Mouse (Mus musculus): Measurements from ENCODE around the gene Kdm5a.

Gene Kdm5a

DNA sequence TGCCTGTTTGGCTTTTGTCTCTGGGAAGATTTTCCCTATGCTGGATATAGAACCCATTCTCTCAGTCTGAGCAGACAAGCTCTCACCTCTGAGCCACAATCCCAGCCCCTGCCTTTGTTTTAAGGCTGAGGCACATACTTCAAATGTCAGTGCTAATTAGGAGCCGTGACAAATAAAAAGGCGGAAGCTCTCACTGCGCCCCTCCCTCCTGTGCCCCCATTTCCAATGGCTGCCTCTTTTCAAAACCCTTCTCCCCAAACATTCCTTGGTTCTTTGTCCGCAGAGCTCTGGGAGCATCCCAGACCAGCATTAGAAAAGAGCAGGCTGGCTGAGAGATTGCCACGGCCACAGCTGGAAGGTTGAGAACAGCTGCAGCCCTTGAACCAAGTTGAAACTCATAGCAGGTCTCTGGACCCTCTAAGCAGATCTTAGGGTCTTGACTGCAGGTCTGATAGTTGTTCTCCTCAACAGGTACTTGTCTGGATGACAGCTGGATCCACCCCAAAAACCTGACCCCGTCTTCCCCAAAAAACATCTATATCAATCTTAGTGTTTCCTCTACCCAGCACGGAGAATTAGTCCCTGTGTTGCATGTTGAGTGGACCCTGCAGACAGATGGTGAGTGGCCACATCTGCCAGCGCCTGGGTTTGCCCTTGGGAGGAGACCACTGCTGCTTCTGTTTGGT, 108.7 kb downstream of the Kdm5a start:
- no peak for DNase-seq (ENCODE audit: low spot score)

DNA sequence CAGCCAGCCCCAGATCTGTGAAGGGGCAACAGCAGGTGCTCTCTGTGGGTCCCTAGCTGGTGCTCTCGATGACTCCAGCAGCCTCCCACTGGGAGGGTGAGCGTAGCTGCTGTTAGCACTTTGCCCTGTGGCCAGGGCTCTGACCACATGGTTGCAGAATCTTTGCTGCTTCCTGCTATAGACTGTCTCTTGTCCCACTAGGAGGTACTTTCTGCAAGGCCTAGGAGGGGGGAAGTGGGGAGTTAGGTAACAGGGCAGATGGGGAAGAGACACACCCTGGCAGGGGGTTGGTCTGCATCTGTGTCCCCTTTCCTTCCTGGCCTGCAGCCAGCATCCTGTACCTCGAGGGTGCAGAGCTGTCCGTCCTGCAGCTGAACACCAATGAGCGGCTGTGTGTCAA, 109.5 kb downstream of the Kdm5a start:
- no peak for DNase-seq (ENCODE audit: low spot score)

GRCm38 (mm10) chr6:120475288-120475687, 111.4 kb downstream of the Kdm5a start:
- no peak for DNase-seq (ENCODE audit: low spot score)

DNA sequence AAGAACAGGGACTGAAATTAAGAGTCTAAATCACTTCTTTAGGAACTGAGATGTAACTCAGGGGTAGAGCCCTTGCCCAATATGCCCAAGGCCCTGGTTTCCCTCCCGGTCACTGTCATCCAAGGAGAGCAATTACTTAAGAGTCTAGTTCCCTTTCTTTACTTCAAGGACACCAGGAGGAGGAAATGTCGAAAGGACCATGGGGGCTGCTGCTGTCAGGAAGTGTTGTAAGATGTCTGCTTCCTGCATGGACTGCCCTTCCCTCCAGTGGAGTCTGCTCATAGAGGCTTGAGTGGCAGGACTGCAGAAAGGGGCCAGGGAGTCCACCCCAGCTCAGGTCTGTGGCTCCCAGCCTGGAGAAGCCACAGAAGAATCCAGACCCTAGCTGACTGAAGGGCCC, 115.4 kb downstream of the Kdm5a start:
- no peak for DNase-seq (ENCODE audit: low spot score)

DNA sequence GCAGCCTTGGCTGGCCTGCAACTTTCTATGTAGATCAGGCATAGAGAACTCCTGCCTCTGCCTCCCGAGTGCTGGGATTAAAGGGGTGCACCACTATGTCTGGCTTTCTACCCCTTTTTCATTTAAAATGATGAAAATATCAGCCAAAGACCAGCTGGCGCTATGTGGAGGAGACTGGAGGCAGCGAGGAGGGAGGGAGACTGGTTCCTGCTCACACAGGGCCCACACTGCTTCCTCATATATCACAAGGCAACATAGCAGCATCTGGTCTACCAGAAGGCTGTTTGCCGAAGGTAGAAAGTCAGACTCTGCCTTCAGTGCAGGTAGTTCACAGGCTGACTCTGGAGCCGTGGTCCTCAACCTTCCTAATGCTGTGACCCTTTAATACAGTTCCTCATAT, 116.4 kb downstream of the Kdm5a start:
- no peak for DNase-seq (ENCODE audit: low spot score)

GRCm38 (mm10) chr6:120481538-120481937, 117.6 kb downstream of the Kdm5a start:
- no peak for DNase-seq (ENCODE audit: low spot score)

- DNase-seq (ENCODE audit: low spot score), result no peak
Observed at GRCm38 (mm10) chr6:120482021-120482420, 118.1 kb downstream of the Kdm5a start.

DNA sequence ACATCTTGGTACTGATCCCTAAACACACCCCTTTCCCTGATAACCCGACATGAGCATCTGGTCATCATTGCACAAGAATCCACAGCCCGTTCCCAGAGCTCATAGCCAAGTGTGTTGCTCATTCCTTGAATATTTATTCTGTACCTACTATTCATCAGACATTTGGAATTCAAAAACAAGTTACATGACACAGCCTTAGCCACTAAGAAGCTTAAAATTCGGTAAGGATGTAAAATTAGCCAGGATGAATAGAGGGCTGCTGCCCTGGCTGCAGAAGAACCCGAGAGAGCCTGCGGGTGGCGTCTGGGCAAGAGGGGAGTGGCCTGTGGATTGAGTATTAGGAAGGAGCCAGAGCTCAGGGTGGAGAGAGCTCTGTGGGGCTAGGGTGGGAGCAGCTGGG, 118.8 kb downstream of the Kdm5a start:
- no peak for DNase-seq (ENCODE audit: low spot score)

- no peak for DNase-seq (ENCODE audit: low spot score)
Observed at GRCm38 (mm10) chr6:120483211-120483626, 119.3 kb downstream of the Kdm5a start.

- no peak for DNase-seq (ENCODE audit: low spot score)
Observed at GRCm38 (mm10) chr6:120485038-120485437, 121.1 kb downstream of the Kdm5a start.

DNA sequence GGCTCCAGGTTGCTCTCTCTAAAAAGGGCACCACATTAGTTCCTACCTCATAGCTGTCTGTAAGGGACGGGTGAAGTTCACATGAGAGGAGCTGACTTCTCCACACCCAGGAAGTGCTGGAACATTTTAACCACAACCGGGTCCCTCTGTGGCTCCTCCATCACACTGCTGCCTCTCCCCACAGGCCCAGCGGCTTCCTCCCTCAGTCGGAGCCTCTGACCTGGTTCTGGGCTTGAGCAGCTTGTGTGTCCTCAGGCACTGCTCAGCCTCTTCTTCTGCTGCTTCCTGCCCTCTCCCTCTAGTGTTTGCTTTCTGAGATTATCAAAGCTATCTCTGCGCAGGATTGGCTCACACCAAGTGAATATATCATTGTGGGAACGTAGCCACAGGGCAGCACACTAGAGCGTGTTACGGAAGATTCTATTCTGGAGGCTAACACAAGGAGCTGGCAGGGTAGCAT, 122.2 kb downstream of the Kdm5a start:
- DNase-seq (ENCODE audit: low spot score), result no peak

DNA sequence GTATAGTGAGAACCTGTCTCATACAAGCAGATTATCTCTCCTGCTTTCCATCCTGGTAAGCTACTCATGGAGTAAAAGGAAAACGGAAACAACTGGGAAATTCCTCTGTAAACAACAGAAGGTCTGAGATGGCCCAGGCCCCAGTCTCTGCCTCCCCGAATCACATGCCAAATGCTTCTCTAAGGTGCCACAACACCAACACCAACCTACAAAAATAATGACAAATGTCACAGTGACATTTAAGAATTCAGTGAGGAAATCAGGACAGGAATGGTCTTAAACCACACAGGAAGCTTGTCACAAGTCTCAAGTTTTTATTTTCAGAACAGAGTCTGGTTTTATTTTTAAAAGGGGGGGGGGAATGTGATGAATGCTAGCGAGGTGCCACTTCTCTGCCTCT, 124.7 kb downstream of the Kdm5a start:
- DNase-seq (ENCODE audit: low spot score), result no peak

- DNase-seq (ENCODE audit: low spot score), result no peak
Observed at GRCm38 (mm10) chr6:120489461-120489860, 125.5 kb downstream of the Kdm5a start.

GRCm38 (mm10) chr6:120491064-120491463, 127.1 kb downstream of the Kdm5a start:
- DNase-seq (ENCODE audit: low spot score), result no peak

- no peak for DNase-seq (ENCODE audit: low spot score)
Observed at GRCm38 (mm10) chr6:120491862-120492498, 128.1 kb downstream of the Kdm5a start.

DNA sequence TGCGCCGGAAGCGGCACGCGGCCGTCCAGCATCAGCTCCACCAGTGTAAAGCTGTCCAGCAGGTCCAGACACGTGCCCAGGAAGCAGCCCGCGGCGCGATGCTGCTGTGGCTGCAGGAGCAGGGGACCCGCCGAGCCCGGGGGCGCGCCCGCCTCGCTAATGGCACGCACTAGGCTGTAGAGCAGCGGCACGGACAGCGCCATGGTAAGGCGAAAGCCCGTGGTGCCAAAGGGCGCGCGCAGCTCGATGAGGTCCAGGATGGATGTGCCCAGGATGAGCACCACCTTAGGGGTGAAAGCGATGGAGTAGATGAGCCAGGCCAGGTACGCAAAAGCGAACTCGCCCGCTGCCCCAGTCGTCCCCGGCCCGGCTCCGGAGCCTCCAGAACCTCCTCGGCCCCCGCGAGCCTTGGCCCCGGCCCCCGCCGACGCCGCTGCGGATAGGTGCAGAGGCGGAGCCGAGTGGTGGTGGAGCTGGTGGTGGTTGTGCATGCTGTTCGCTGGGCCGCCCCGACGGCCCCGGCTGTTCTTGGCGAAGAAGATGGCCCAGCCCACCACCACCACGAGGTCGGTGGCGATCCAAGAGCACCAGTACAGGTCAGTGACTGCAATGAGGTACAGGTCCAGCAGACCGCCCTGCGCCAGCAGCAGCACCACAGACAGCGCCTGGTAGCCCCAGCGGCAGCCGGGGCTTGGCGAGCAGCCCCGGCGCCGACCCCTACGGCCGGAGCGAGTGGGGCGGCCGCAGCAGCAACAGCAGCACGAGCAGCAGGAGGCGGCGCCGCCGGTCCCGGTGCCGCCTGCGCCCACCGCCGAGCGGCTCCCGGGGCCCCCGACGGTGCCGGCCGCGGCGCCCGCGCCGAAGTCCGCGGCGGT, 128.8 kb downstream of the Kdm5a start:
- DNase-seq (ENCODE audit: low spot score), result peak; percentile 28

GRCm38 (mm10) chr6:120493374-120494181, 129.7 kb downstream of the Kdm5a start, which contains the start of gene Tmem121b:
Tmem121b (minus strand) TSS chr6:120493807.
- DNase-seq (ENCODE audit: low spot score), result peak; percentile 73

Measured in testis, postnatal 14 days (tissue).